Mouse (Mus musculus) hindbrain, embryonic 11.5 days (tissue): ENCODE data around the gene Rnf43. TPM values are rescaled to one million over a fixed set of nuclear protein-coding genes. Genes with fewer than 3 reads are reported as not detected.

Experiments
- ATAC-seq: fragments of 200-750 bp; cut with Nextera tagmentation; 2 replicates; pipeline ENCODE4 v1.8.0; 2017; ENCODE audit warnings: mild to moderate bottlenecking, moderate TSS enrichment, moderate library complexity; ENCODE audit not compliant: low FRiP score
- DNase-seq: peaks from one replicate; pipeline ENCODE4 v3.0.0-alpha.2; 2015; ENCODE audit warnings: low spot score
- H3K27ac ChIP-seq: fragments of 300-500 bp; sonication (generic); 2 replicates; pipeline ENCODE4 v1.5.1; 2014; ENCODE audit warnings: mild to moderate bottlenecking, low read depth, low read length
- H3K27me3 ChIP-seq: fragments of 300-500 bp; sonication (generic); 2 replicates; pipeline ENCODE4 v1.6.1; 2014; ENCODE audit warnings: mild to moderate bottlenecking, low read length, moderate library complexity, mixed read lengths; ENCODE audit not compliant: control insufficient read depth, insufficient read depth
- H3K36me3 ChIP-seq: fragments of 300-500 bp; sonication (generic); 2 replicates; pipeline ENCODE4 v1.6.1; 2014; ENCODE audit warnings: mild to moderate bottlenecking, low read length, moderate library complexity, mixed read lengths; ENCODE audit not compliant: control insufficient read depth, insufficient read depth
- H3K4me1 ChIP-seq: fragments of 300-500 bp; sonication (generic); replicated peaks from 2 replicates; pipeline ENCODE4 v1.6.1; 2014; ENCODE audit warnings: low read length, mixed read lengths; ENCODE audit not compliant: control insufficient read depth, insufficient read depth
- H3K4me2 ChIP-seq: fragments of 300-500 bp; sonication (generic); replicated peaks from 2 replicates; pipeline ENCODE4 v1.6.1; 2014; ENCODE audit warnings: mild to moderate bottlenecking, low read depth, low read length
- H3K4me3 ChIP-seq: fragments of 300-500 bp; sonication (generic); 2 replicates; pipeline ENCODE4 v1.5.1; 2014; ENCODE audit warnings: low read depth, low read length
- H3K9ac ChIP-seq: fragments of 300-500 bp; sonication (generic); 2 replicates; pipeline ENCODE4 v1.6.1; 2014; ENCODE audit warnings: low read depth, low read length
- H3K9me3 ChIP-seq: fragments of 300-500 bp; sonication (generic); 2 replicates; pipeline ENCODE4 v1.6.1; 2016; ENCODE audit warnings: low read length; ENCODE audit not compliant: control insufficient read depth
- WGBS: fragments of 180-500 bp; shearing (Covaris S2); extraction: QIAGEN DNeasy Blood & Tissue Kit; methylation state at CpG from one replicate; pipeline ENCODE4 v1.1.7; 2014; 5-methylcytosine and 5-hydroxymethylcytosine counted together
- polyA plus RNA-seq: library from polyadenylated mRNA; unstranded; fragments of >200 nt; fragmentation: Nextera tagmentation; extraction: Ambion mirVana; gene quantifications from 2 replicates; pipeline ENCODE4 v1.2.1, GENCODE M21; 2014

Rnf43 gene
- polyA plus RNA-seq, 1 experiment from 2014 or later: 1.5 TPM

GRCm38 (mm10) chr11:87682096-87682495 is 19.6 kb downstream of the Rnf43 start:
- ATAC-seq (no peak), DNase-seq (no peak)
- no peak overlapping the region for H3K4me2 ChIP-seq
- 79% methylated on average over 12 of the region's 12 CpGs for WGBS
- H3K4me3 ChIP-seq: no peak overlapping the region
- H3K9ac ChIP-seq: no peak overlapping the region
- H3K27me3 ChIP-seq: no peaks in the 10 kb centered on the region
- no peaks in the 10 kb centered on the region for H3K4me1 ChIP-seq
- H3K36me3 ChIP-seq: no peaks in the 10 kb centered on the region
- H3K27ac ChIP-seq: no peak overlapping the region
- H3K9me3 ChIP-seq: no peaks in the 10 kb centered on the region

- H3K4me1 ChIP-seq: no peaks in the 10 kb centered on the region
- H3K9me3 ChIP-seq: no peaks in the 10 kb centered on the region
- H3K4me2 ChIP-seq: no peak overlapping the region
- H3K27ac ChIP-seq: no peak overlapping the region
- WGBS: 64% methylated on average over 13 of the region's 13 CpGs
- no peaks in the 10 kb centered on the region for H3K36me3 ChIP-seq
- H3K27me3 ChIP-seq: no peaks in the 10 kb centered on the region
- H3K9ac ChIP-seq: no peak overlapping the region
- no peak overlapping the region for H3K4me3 ChIP-seq
- ATAC-seq (no peak), DNase-seq (no peak)
These were observed 20.5 kb downstream of the Rnf43 start for GRCm38 (mm10) chr11:87682838-87683571.

- H3K4me3 ChIP-seq: no peak overlapping the region
- no peaks in the 10 kb centered on the region for H3K36me3 ChIP-seq
- DNase-seq (no peak), ATAC-seq (no peak)
- no peak overlapping the region for H3K9ac ChIP-seq
- WGBS: 66% methylated on average over 7 of the region's 7 CpGs
- no peaks in the 10 kb centered on the region for H3K27me3 ChIP-seq
- no peak overlapping the region for H3K4me2 ChIP-seq
- H3K27ac ChIP-seq: no peak overlapping the region
- H3K9me3 ChIP-seq: no peaks in the 10 kb centered on the region
- no peaks in the 10 kb centered on the region for H3K4me1 ChIP-seq
These were observed 23.9 kb downstream of the Rnf43 start for GRCm38 (mm10) chr11:87686407-87686806.

GRCm38 (mm10) chr11:87687246-87688225 is 25.0 kb downstream of the Rnf43 start:
- H3K27me3 ChIP-seq: no peaks in the 10 kb centered on the region
- H3K36me3 ChIP-seq: no peaks in the 10 kb centered on the region
- no peak overlapping the region for H3K27ac ChIP-seq
- DNase-seq (no peak), ATAC-seq (no peak)
- 72% methylated on average over 15 of the region's 15 CpGs for whole genome bisulfite sequencing
- no peak overlapping the region for H3K9ac ChIP-seq
- no peak overlapping the region for H3K4me3 ChIP-seq
- H3K9me3 ChIP-seq: no peaks in the 10 kb centered on the region
- H3K4me1 ChIP-seq: no peaks in the 10 kb centered on the region
- no peak overlapping the region for H3K4me2 ChIP-seq

GRCm38 (mm10) chr11:87688478-87689203 is 26.1 kb downstream of the Rnf43 start:
- DNase-seq: no peak
- 90% methylated on average over 11 of the region's 11 CpGs for WGBS

GRCm38 (mm10) chr11:87689402-87689808 is 26.9 kb downstream of the Rnf43 start:
- no peaks in the 10 kb centered on the region for H3K9me3 ChIP-seq
- no peak for DNase-seq
- H3K4me2 ChIP-seq: no peak overlapping the region
- H3K4me3 ChIP-seq: no peak overlapping the region
- ATAC-seq: no peak
- no peak overlapping the region for H3K9ac ChIP-seq
- no peaks in the 10 kb centered on the region for H3K4me1 ChIP-seq
- H3K27me3 ChIP-seq: no peaks in the 10 kb centered on the region
- WGBS: 49% methylated on average over 7 of the region's 7 CpGs
- H3K27ac ChIP-seq: no peak overlapping the region
- H3K36me3 ChIP-seq: no peaks in the 10 kb centered on the region

More at GRCm38 (mm10) chr11:87688478-87689203, 26.1 kb downstream of the Rnf43 start:
- Histone ChIP-seq H3K9me3 (no peaks in the 10 kb centered on the region), H3K4me3 (no peak overlapping the region), H3K4me2 (no peak overlapping the region), H3K36me3 (no peaks in the 10 kb centered on the region), H3K9ac (no peak overlapping the region), H3K27me3 (no peaks in the 10 kb centered on the region), H3K27ac (no peak overlapping the region), H3K4me1 (no peaks in the 10 kb centered on the region)
- ATAC-seq: no peak

- no peak for ATAC-seq
- no peaks in the 10 kb centered on the region for H3K4me1 ChIP-seq
- no peak overlapping the region for H3K27ac ChIP-seq
- WGBS: 77% methylated on average over 16 of the region's 16 CpGs
- no peaks in the 10 kb centered on the region for H3K9me3 ChIP-seq
- no peaks in the 10 kb centered on the region for H3K36me3 ChIP-seq
- H3K4me3 ChIP-seq: no peak overlapping the region
- DNase-seq: no peak
- no peak overlapping the region for H3K9ac ChIP-seq
- no peak overlapping the region for H3K4me2 ChIP-seq
- H3K27me3 ChIP-seq: no peaks in the 10 kb centered on the region
These were observed 27.7 kb downstream of the Rnf43 start for GRCm38 (mm10) chr11:87690054-87690740.

GRCm38 (mm10) chr11:87697131-87697682 is 34.7 kb downstream of the Rnf43 start:
- H3K4me1 ChIP-seq: no peaks in the 10 kb centered on the region
- DNase-seq (no peak), ATAC-seq (no peak)
- 85% methylated on average over 14 of the region's 14 CpGs for WGBS
- no peak overlapping the region for H3K4me2 ChIP-seq
- H3K36me3 ChIP-seq: no peaks in the 10 kb centered on the region
- no peaks in the 10 kb centered on the region for H3K27me3 ChIP-seq
- H3K4me3 ChIP-seq: no peak overlapping the region
- H3K27ac ChIP-seq: no peak overlapping the region
- H3K9ac ChIP-seq: no peak overlapping the region
- no peaks in the 10 kb centered on the region for H3K9me3 ChIP-seq
